Mouse (Mus musculus) C2C12 (cell line): ENCODE measurements around the gene Hoxb6. TPM values are rescaled to one million over a fixed set of nuclear protein-coding genes. Genes with fewer than 3 reads are reported as not detected.

Experiments used
- H3K27me3 ChIP-seq: one replicate; pipeline ENCODE4 v1.6.1; 2011; ENCODE audit not compliant: control insufficient read depth, insufficient read depth, insufficient read length
- H3K36me3 ChIP-seq: one replicate; pipeline ENCODE4 v1.6.1; 2011; ENCODE audit not compliant: control insufficient read depth, insufficient read depth
- H3K4me3 ChIP-seq: one replicate; pipeline ENCODE4 v1.5.1; 2011; ENCODE audit warnings: mild to moderate bottlenecking, control low read depth; ENCODE audit not compliant: poor library complexity, insufficient read depth, severe bottlenecking
- H3K79me2 ChIP-seq: one replicate; pipeline ENCODE4 v1.6.1; 2011; ENCODE audit not compliant: control insufficient read depth, insufficient read depth
- H3K79me3 ChIP-seq: one replicate; pipeline ENCODE4 v1.6.1; 2011; ENCODE audit warnings: low read depth, control low read depth
- H3ac ChIP-seq: one replicate; pipeline ENCODE3; 2011; ENCODE audit warnings: low read depth; ENCODE audit not compliant: control insufficient read depth, insufficient read length
- CEBPB ChIP-seq: IDR thresholded peaks from one replicate; pipeline ENCODE4 v1.6.1; 2011; ENCODE audit warnings: low read depth, mild to moderate bottlenecking, control low read depth, moderate library complexity
- CTCF ChIP-seq: IDR thresholded peaks from one replicate; pipeline ENCODE4 v1.5.1; 2011; ENCODE audit not compliant: control insufficient read depth, insufficient read depth, insufficient read length
- FOSL1 ChIP-seq: IDR thresholded peaks from one replicate; pipeline ENCODE4 v1.8.0; 2011; ENCODE audit warnings: mild to moderate bottlenecking, low read length; ENCODE audit not compliant: poor library complexity, insufficient read depth, severe bottlenecking
- MAX ChIP-seq: IDR thresholded peaks from one replicate; pipeline ENCODE4 v1.6.1; 2011; ENCODE audit warnings: mild to moderate bottlenecking, control low read depth
- MYOD1 ChIP-seq: IDR thresholded peaks from one replicate; pipeline ENCODE4 v1.6.1; 2011; ENCODE audit warnings: low read depth; ENCODE audit not compliant: control insufficient read depth, insufficient read length
- MYOG ChIP-seq: IDR thresholded peaks from one replicate; pipeline ENCODE4 v1.6.1; 2011; ENCODE audit not compliant: control insufficient read depth, insufficient read length; ENCODE audit errors: extremely low read depth
- USF1 ChIP-seq: IDR thresholded peaks from one replicate; pipeline ENCODE4 v1.6.1; 2011; ENCODE audit warnings: low read depth, mild to moderate bottlenecking, control low read depth, moderate library complexity
- polyA plus RNA-seq: library from polyadenylated mRNA; unstranded; fragments of >200 nt; fragmentation: generic; extraction: Trizol; gene quantifications from one replicate; pipeline ENCODE4 v1.2.1, GENCODE M21; 2012; ENCODE audit warnings: missing spikeins

Gene Hoxb6
- polyA plus RNA-seq, 1 experiment: 0.05 TPM

GRCm38 (mm10) chr11:96303151-96304099 lies 11.1 kb downstream of the Hoxb6 start, which contains the start of gene Hoxb5:
Gene Hoxb5 (plus strand): TSS chr11:96303336.
- no peaks in the 10 kb centered on the region for H3K79me3 ChIP-seq
- H3K4me3 ChIP-seq: no peak within 1 kb of the TSS
- TF ChIP-seq CTCF: peak; percentile 94
- no peak for TF ChIP-seq MYOG
- H3K79me2 ChIP-seq: no peaks in the 10 kb centered on the region
- H3K36me3 ChIP-seq: no peaks in the 10 kb centered on the region
- no peak within 1 kb of the TSS for H3ac ChIP-seq
- peaks cover 85% of the 10 kb centered on the region for H3K27me3 ChIP-seq

DNA sequence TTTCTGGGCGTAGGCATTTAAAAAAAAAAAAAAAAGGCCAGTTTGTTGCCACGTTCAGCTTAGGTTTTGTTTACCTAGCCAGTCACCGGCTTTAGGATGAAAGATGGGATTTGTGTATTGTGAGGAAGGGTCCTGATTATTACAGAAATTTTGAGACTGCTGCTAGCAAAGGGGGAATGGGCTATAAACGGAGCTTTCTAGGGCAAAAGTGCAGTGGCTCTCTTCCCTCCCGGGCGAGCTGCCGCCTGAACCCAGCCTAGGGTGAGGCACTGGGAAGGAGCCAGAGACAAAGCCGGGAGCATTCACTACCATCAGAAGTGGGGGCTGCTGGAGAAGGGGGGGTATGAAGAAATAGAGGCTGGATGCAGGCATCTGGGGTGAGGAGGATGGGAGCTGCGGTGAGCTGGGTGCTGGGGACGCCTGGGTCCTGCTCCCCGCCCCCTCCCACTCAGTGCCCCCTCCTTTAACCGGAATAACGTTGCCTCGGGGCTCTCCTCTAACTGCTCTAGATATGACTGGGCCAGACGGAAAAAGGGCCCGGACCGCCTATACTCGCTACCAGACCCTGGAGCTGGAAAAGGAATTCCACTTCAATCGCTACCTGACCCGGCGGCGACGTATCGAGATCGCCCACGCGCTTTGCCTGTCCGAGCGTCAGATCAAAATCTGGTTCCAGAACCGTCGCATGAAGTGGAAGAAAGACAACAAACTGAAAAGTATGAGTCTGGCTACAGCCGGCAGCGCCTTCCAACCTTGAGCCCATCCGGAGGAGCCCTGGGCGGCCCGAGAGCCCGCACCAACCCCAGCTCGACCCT lies 12.3 kb downstream of the Hoxb6 start:
- Histone ChIP-seq H3K79me2 (no peaks in the 10 kb centered on the region), H3K36me3 (no peaks in the 10 kb centered on the region), H3ac (no peak overlapping the region), H3K4me3 (no peak overlapping the region), H3K79me3 (no peaks in the 10 kb centered on the region), H3K27me3 (peaks cover 85% of the 10 kb centered on the region)
- TF ChIP-seq MYOG: no peak
- TF ChIP-seq MYOD1: no peak
- no peak for TF ChIP-seq FOSL1
- no peak for TF ChIP-seq CEBPB
- TF ChIP-seq USF1: no peak
- TF ChIP-seq CTCF: no peak

- H3K4me3 ChIP-seq: no peak overlapping the region
- TF ChIP-seq MYOD1 (no peak), MAX (no peak)
- H3K79me2 ChIP-seq: no peaks in the 10 kb centered on the region
These were observed 13.4 kb downstream of the Hoxb6 start for GRCm38 (mm10) chr11:96305505-96306182.

DNA sequence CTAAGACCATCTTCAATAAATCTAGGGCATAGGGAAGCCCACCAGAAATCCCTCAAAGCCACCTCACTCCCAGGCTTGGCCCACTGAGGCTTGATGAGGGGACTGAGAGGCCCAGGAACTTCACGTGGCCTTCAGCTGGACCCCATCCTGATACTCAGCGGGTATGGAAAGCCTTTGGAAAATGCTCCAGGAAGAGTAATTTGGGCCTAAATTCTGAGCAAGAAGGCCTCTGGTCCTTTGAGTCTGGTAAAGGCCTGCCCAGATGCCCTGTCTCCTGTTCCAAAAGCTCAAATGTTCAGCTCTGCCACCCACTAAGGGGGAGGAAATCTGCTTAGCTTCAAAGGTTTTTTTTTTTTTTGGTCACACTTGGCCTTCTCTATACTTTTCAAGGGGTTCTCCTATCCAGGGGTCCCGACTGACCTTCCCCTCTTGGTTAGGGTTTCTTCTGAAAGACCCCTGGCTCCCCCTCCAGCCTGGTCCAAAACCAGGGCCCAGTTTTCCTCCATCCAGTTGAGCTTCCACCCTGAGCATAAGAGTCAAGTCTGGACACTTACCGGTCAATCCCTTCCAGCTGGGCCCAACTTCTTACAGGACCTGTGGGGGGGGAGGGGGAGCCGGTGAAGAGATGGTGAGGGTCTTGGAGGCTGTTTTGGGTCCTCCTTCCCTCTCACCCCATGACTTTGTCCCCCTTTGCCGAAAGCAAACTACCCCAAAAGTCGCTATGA lies 14.1 kb downstream of the Hoxb6 start:
- Histone ChIP-seq H3K79me3 (no peaks in the 10 kb centered on the region), H3K36me3 (no peaks in the 10 kb centered on the region), H3K79me2 (no peaks in the 10 kb centered on the region), H3K27me3 (peaks cover 81% of the 10 kb centered on the region), H3ac (no peak overlapping the region), H3K4me3 (no peak overlapping the region)
- no peak for TF ChIP-seq USF1
- TF ChIP-seq FOSL1: no peak
- no peak for TF ChIP-seq MYOD1
- no peak for TF ChIP-seq MAX
- TF ChIP-seq CEBPB: no peak
- no peak for TF ChIP-seq MYOG
- no peak for TF ChIP-seq CTCF

More at GRCm38 (mm10) chr11:96305505-96306182, 13.4 kb downstream of the Hoxb6 start:
- no peak overlapping the region for H3ac ChIP-seq
- H3K36me3 ChIP-seq: no peaks in the 10 kb centered on the region
- peaks cover 83% of the 10 kb centered on the region for H3K27me3 ChIP-seq
- no peaks in the 10 kb centered on the region for H3K79me3 ChIP-seq

DNA sequence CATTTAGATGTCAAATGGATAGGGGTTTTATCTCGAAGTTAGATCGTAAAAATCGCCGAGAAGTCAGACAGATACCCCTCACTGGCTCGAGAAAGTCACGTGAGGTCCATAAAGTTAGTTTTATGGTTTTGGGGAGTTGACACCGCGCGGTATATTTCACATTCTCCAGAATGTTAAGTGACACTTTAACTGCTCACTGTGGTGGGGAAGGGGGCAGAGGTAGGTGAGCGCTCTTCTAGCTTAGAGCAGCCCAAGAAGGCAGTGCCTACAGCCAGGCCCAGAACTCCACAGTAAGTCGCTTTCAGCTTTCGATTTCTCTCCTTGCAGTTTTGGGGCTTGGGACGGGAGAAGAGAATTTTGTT lies 14.6 kb downstream of the Hoxb6 start:
- H3K27me3 ChIP-seq: peaks cover 80% of the 10 kb centered on the region
- H3K4me3 ChIP-seq: no peak overlapping the region
- H3K79me2 ChIP-seq: no peaks in the 10 kb centered on the region
- TF ChIP-seq MYOG (no peak), MAX (no peak)
- H3ac ChIP-seq: no peak overlapping the region
- H3K79me3 ChIP-seq: no peaks in the 10 kb centered on the region
- no peaks in the 10 kb centered on the region for H3K36me3 ChIP-seq
